Mouse (Mus musculus) lung, postnatal 0 days (tissue): ENCODE data around the gene Serpina5.
A peak's percentile ranks its signal among the peaks of the same experiment; 100 is the strongest.

ENCODE experiments used
- CTCF ChIP-seq: IDR thresholded peaks from 2 replicates; pipeline ENCODE4 v1.5.1; 2016; ENCODE audit warnings: antibody characterized with exemption, mild to moderate bottlenecking
- EP300 ChIP-seq: IDR thresholded peaks from 2 replicates; pipeline ENCODE4 v1.6.1; 2016; ENCODE audit warnings: antibody characterized with exemption, mild to moderate bottlenecking, control low read depth

DNA sequence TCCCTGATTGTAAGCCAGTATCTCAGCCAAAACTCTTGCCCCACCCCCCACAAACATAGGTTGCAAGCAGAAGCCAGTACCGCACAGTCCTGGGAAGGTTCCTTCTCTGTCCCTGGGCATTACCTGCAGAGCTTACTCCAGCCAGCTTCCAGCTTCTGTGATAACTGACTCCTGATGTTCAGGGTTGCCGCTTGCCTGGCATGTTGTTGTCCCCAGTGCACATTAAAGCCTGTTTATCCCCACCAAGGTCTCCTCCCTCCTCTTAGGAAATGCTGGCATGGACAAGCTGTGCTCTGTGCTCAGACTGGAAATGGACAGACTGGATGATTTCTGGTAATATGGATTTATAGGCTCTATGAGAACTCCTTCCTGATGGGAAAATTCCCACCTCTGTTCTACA, 52.7 kb downstream of the Serpina5 start, which contains the start of gene Serpina3c:
- TF ChIP-seq CTCF, result no peak
- peak; percentile 20; the same call in 1 of the 2 replicates for TF ChIP-seq EP300
